In genomic region chr17:75293725-75294124, GRCm38 (mm10) we compare ENCODE assay signal across 16 mouse cellular contexts.
DNase-seq lines count a peak whose midpoint lies in the region; ATAC-seq and TF ChIP-seq lines count a peak whose summit lies in the region.
"Had no signal": no experiment of that assay in that cellular context is flagged by ENCODE, and none has a peak within 500 bp of the region (broad histone marks: within the 10 kb centered on the region; RNA-seq: fewer than 3 reads in every experiment).

No protein-coding gene starts in this region.

- intact Hi-C loops in gastrocnemius, postnatal 36 days (cut with DNase I) = no loop called here

- H3K4me2 ChIP-seq in kidney, embryonic 16.5 days (replicated peaks; ENCODE audit: low read depth, low read length) = no peak overlapping the region
- H3K4me2 ChIP-seq: liver, embryonic 13.5 days; midbrain, embryonic 12.5 days; stomach, embryonic 15.5 days had no signal

- peak; percentile 46 for DNase-seq in adrenal gland, postnatal 10 days
- DNase-seq in adrenal gland, postnatal 36 days = no peak
- peak; percentile 26 for DNase-seq in kidney, adult 2 months
- peak; percentile 62 to 65 for DNase-seq in gastrocnemius, postnatal 36 days
- peak; percentile 14 for DNase-seq in ovary, postnatal 10 days (ENCODE audit: low spot score)
- no peak for DNase-seq in spleen, postnatal 10 days (ENCODE audit: low spot score in 2 of 2)
- DNase-seq in lung, postnatal 25 days (ENCODE audit: low spot score) = no peak
- DNase-seq: layer of hippocampus, adult 9-11 months; liver, embryonic 13.5 days; lung, postnatal 36 days had no signal

- no peak overlapping the region for H3K4me3 ChIP-seq in kidney, adult 2 months (ENCODE audit: insufficient read depth, low read depth, low read length)
- no peak overlapping the region for H3K4me3 ChIP-seq in kidney, embryonic 16.5 days (ENCODE audit: low read length)
- H3K4me3 ChIP-seq: liver, embryonic 13.5 days; midbrain, embryonic 12.5 days; stomach, embryonic 15.5 days had no signal

- no peaks in the 10 kb centered on the region for H3K27me3 ChIP-seq in kidney, adult 2 months (replicated peaks; ENCODE audit: control insufficient read depth, insufficient read depth, low read length)
- no peaks in the 10 kb centered on the region for H3K27me3 ChIP-seq in kidney, embryonic 16.5 days (ENCODE audit: insufficient read depth, low read length)
- H3K27me3 ChIP-seq: liver, embryonic 13.5 days; midbrain, embryonic 12.5 days; Patski; stomach, embryonic 15.5 days had no signal

- 71% methylated on average over 3 of the region's 3 CpGs for WGBS in kidney, adult 2 months
- 74% methylated on average over 3 of the region's 3 CpGs for WGBS in kidney, embryonic 16.5 days

- H3K4me1 ChIP-seq in kidney, adult 2 months (ENCODE audit: control insufficient read depth, insufficient read depth, low read length) = no peaks in the 10 kb centered on the region
- no peaks in the 10 kb centered on the region; the same call in 1 of the 2 replicates for H3K4me1 ChIP-seq in kidney, embryonic 16.5 days (ENCODE audit: insufficient read depth, low read length)
- H3K4me1 ChIP-seq: liver, embryonic 13.5 days; midbrain, embryonic 12.5 days; stomach, embryonic 15.5 days had no signal

- no peak for ATAC-seq in kidney, embryonic 16.5 days (ENCODE audit: low FRiP score, low TSS enrichment)
- ATAC-seq: forebrain, embryonic 16.5 days; inflammation-experienced regulatory T-cells, adult 6 months; Patski had no signal

- H3K27ac ChIP-seq in kidney, adult 2 months (ENCODE audit: insufficient read depth, low read depth, low read length) = no peak overlapping the region
- no peak overlapping the region for H3K27ac ChIP-seq in kidney, embryonic 16.5 days (ENCODE audit: low read length)
- H3K27ac ChIP-seq: liver, embryonic 13.5 days; midbrain, embryonic 12.5 days; stomach, embryonic 15.5 days had no signal

- H3K9ac ChIP-seq in kidney, embryonic 16.5 days (replicated peaks; ENCODE audit: low read length) = no peak overlapping the region
- H3K9ac ChIP-seq: liver, embryonic 13.5 days; midbrain, embryonic 12.5 days; stomach, embryonic 15.5 days had no signal

- TF ChIP-seq CTCF in kidney, adult 2 months (conservative IDR thresholded peaks at IDR 0.05; ENCODE audit: insufficient read depth, insufficient read length, low read depth, low read length) = no peak

- no peak for TF ChIP-seq POLR2A in kidney, adult 2 months (IDR thresholded peaks at IDR 0.05; ENCODE audit: low read depth, low read length)

- no peaks in the 10 kb centered on the region for H3K36me3 ChIP-seq in kidney, adult 2 months (ENCODE audit: control insufficient read depth, insufficient read depth, low read length)
- H3K36me3 ChIP-seq in kidney, embryonic 16.5 days (ENCODE audit: insufficient read depth, low read length) = peaks cover 25% of the 10 kb centered on the region
- H3K36me3 ChIP-seq: liver, embryonic 13.5 days; midbrain, embryonic 12.5 days had no signal

- no peaks in the 10 kb centered on the region for H3K9me3 ChIP-seq in kidney, embryonic 16.5 days (ENCODE audit: low read length)
- H3K9me3 ChIP-seq: liver, embryonic 13.5 days; midbrain, embryonic 12.5 days; stomach, embryonic 15.5 days had no signal

Comparison
In these comparisons a context has a peak if more than half of its experiments do, and no peak if none do; other contexts are left out.
1. DNase-seq: peak in adrenal gland, postnatal 10 days (single experiment), kidney, adult 2 months (single experiment), gastrocnemius, postnatal 36 days (2 of 2) and ovary, postnatal 10 days (single experiment); none in adrenal gland, postnatal 36 days (0 of 2), spleen, postnatal 10 days (0 of 2) and lung, postnatal 25 days (single experiment).